Mouse (Mus musculus) bone marrow, adult 2 months (tissue): ENCODE data around the gene Loxl4. TPM values are rescaled to one million over a fixed set of nuclear protein-coding genes. Genes with fewer than 3 reads are reported as not detected.

Experiments used
- H3K27ac ChIP-seq: fragments of 200-500 bp; 2 replicates; pipeline ENCODE4 v1.5.1; 2012; ENCODE audit warnings: low read depth, mild to moderate bottlenecking, control low read depth, inconsistent platforms, low read length; ENCODE audit not compliant: control insufficient read depth, poor library complexity, insufficient read depth
- H3K4me1 ChIP-seq: fragments of 200-500 bp; 2 replicates; pipeline ENCODE4 v1.6.1; 2011; ENCODE audit warnings: low read length; ENCODE audit not compliant: control insufficient read depth, insufficient read depth
- H3K4me3 ChIP-seq: fragments of 200-500 bp; replicated peaks from 2 replicates; pipeline ENCODE3; 2011; ENCODE audit warnings: mild to moderate bottlenecking, low read depth, low read length, control low read depth; ENCODE audit not compliant: control insufficient read depth
- CTCF ChIP-seq: fragments of 200-500 bp; IDR thresholded peaks from 2 replicates; pipeline ENCODE4 v1.5.1; 2011; ENCODE audit warnings: low read length, control low read depth; ENCODE audit not compliant: control insufficient read depth, insufficient read depth
- POLR2A ChIP-seq: fragments of 200-500 bp; IDR thresholded peaks from 2 replicates; pipeline ENCODE4 v1.6.1; 2011; ENCODE audit warnings: low read depth, mild to moderate bottlenecking, control low read depth, low read length, borderline replicate concordance; ENCODE audit not compliant: control insufficient read depth
- whole genome bisulfite sequencing: fragments of 180-500 bp; shearing (Covaris S2); methylation state at CpG from one replicate; pipeline ENCODE4 v1.1.7; 2018; 5-methylcytosine and 5-hydroxymethylcytosine counted together
- polyA plus RNA-seq: library from polyadenylated mRNA; stranded (reverse); fragments of >200 nt; gene quantifications from 2 replicates; pipeline ENCODE4 v1.2.4, GENCODE M21; 2011; ENCODE audit warnings: low replicate concordance; ENCODE audit not compliant: missing spikeins, insufficient read depth, insufficient read length

The Loxl4 gene
- polyA plus RNA-seq, 1 experiment = not detected

GRCm38 (mm10) chr19:42569076-42569475 lies 43.5 kb downstream of the Loxl4 start:
- WGBS = 89% methylated on average over 2 of the region's 2 CpGs

GRCm38 (mm10) chr19:42567020-42567419 lies 45.6 kb downstream of the Loxl4 start:
- Histone ChIP-seq H3K4me3 (no peak overlapping the region), H3K4me1 (no peaks in the 10 kb centered on the region)
- TF ChIP-seq POLR2A (no peak), CTCF (no peak)

More at GRCm38 (mm10) chr19:42569076-42569475, 43.5 kb downstream of the Loxl4 start:
- Histone ChIP-seq H3K4me1 (no peaks in the 10 kb centered on the region), H3K27ac (no peak overlapping the region), H3K4me3 (no peak overlapping the region)
- TF ChIP-seq CTCF = no peak
- TF ChIP-seq POLR2A = no peak

GRCm38 (mm10) chr19:42566283-42567019 lies 46.2 kb downstream of the Loxl4 start:
- TF ChIP-seq CTCF (no peak), POLR2A (no peak)
- H3K4me3 ChIP-seq = no peak overlapping the region
- no peaks in the 10 kb centered on the region for H3K4me1 ChIP-seq
- H3K27ac ChIP-seq = no peak overlapping the region
- WGBS = 77% methylated on average over 4 of the region's 4 CpGs

More at GRCm38 (mm10) chr19:42567020-42567419, 45.6 kb downstream of the Loxl4 start:
- H3K27ac ChIP-seq = no peak overlapping the region

GRCm38 (mm10) chr19:42563726-42564270 lies 48.8 kb downstream of the Loxl4 start:
- no peak overlapping the region for H3K27ac ChIP-seq
- H3K4me1 ChIP-seq = no peaks in the 10 kb centered on the region
- 65% methylated on average over 3 of the region's 3 CpGs for WGBS
- TF ChIP-seq POLR2A (no peak), CTCF (no peak)
- H3K4me3 ChIP-seq = no peak overlapping the region

GRCm38 (mm10) chr19:42562981-42563380 lies 49.6 kb downstream of the Loxl4 start:
- 93% methylated on average over 3 of the region's 3 CpGs for WGBS
- no peaks in the 10 kb centered on the region for H3K4me1 ChIP-seq
- no peak overlapping the region for H3K4me3 ChIP-seq
- no peak overlapping the region for H3K27ac ChIP-seq
- TF ChIP-seq CTCF = no peak
- no peak for TF ChIP-seq POLR2A

- Histone ChIP-seq H3K27ac (no peak overlapping the region), H3K4me1 (no peaks in the 10 kb centered on the region), H3K4me3 (no peak overlapping the region)
- WGBS = 100% methylated on average over 1 of the region's 1 CpGs
- TF ChIP-seq POLR2A = no peak
- no peak for TF ChIP-seq CTCF
Measured at GRCm38 (mm10) chr19:42561991-42562390, 50.6 kb downstream of the Loxl4 start.

GRCm38 (mm10) chr19:42558701-42559100 lies 53.9 kb downstream of the Loxl4 start:
- Histone ChIP-seq H3K4me1 (no peaks in the 10 kb centered on the region), H3K27ac (no peak overlapping the region), H3K4me3 (no peak overlapping the region)
- WGBS = 73% methylated on average over 3 of the region's 3 CpGs
- no peak for TF ChIP-seq POLR2A

Other genes starting within 250 kb of the Loxl4 start
- gene Crtac1, start 181.0 kb downstream of the Loxl4 start, polyA plus RNA-seq = 1.7 and 12.3 TPM in 2 replicates
- gene R3hcc1l, start 94.1 kb downstream of the Loxl4 start, polyA plus RNA-seq = 11.9 and 21.7 TPM in 2 replicates
- 3.3 and 9.2 TPM in 2 replicates for gene Pyroxd2, start 140.0 kb upstream of the Loxl4 start, polyA plus RNA-seq
- gene Hps1, start 167.2 kb upstream of the Loxl4 start, polyA plus RNA-seq = 5.1 and 16.1 TPM in 2 replicates